Mouse (Mus musculus) yolk sac, embryonic 10.5 days (tissue): Measurements from ENCODE around the gene Thoc5.

Source experiments
- DNase-seq: peaks from one replicate; pipeline ENCODE4 v3.0.0-alpha.2; 2017; ENCODE audit warnings: low spot score

Gene Thoc5

DNA sequence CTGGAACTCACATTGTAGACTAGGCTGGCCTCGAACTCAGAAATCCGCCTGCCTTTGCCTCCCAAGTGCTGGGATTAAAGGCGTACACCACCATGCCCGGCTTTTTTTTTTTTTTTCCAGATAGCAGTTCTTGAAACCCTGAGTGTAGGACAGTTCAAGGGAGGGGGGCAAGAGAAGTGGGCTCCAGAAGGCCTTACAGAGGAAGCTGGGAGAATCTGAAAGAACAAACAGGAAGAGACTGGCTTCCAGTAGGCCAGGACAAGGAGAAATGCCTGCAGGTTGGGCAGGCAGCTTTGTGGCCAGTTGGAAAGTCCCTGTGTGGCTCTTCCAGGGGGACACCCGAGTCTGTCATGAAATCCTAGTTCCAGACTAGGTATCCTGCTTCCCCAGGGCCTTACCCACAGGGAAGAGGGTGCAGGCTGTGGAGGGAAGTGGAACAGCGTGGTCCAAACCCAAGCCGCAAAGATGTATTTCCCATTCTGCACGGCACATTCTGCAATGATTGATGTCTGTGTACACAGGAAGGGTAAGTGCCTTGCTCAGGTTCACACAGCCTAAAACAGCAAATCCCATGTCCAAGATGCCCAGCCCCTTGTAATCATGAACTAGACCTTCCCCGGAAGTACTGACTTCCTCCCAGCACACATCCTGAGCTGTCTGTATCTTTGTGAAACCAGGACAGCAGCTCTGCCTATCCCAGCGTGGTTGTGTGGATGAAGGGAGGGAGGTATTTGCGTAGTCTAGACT lies 79.4 kb downstream of the Thoc5 start:
- DNase-seq, result no peak

- peak; percentile 62 for DNase-seq
Observed at GRCm38 (mm10) chr11:4975623-4976022, 80.5 kb downstream of the Thoc5 start.
